Mouse (Mus musculus): Measurements from ENCODE around the gene Gabarapl2.

- TF ChIP-seq CTCF (IDR thresholded peaks at IDR 0.05; ENCODE audit: low read depth) (no peak), EP300 (IDR thresholded peaks at IDR 0.05; ENCODE audit: low read depth) (no peak)
Observed at GRCm38 (mm10) chr8:111951936-111952335, 11.4 kb downstream of the Gabarapl2 start.

Data from heart, postnatal 0 days (tissue).